Mouse (Mus musculus): ENCODE measurements around the gene Slc29a4.

GRCm38 (mm10) chr5:142764306-142764705 lies 72.0 kb downstream of the Slc29a4 start:
- TF ChIP-seq POLR2A (IDR thresholded peaks at IDR 0.05; ENCODE audit: extremely low read depth, insufficient read depth, low read length): no peak
- no peak for TF ChIP-seq CTCF (IDR thresholded peaks at IDR 0.05; ENCODE audit: low read depth, low read length)

All from liver, adult 2 months (tissue).